Mouse (Mus musculus) heart, adult 2 months (tissue): Measurements from ENCODE around the gene Tmem143.

Source experiments
- EP300 ChIP-seq: fragments of 200-500 bp; IDR thresholded peaks from 2 replicates; pipeline ENCODE4 v1.6.1; 2011; ENCODE audit warnings: low read depth, low read length, control low read depth; ENCODE audit not compliant: insufficient read depth
- POLR2A ChIP-seq: fragments of 200-500 bp; IDR thresholded peaks from 2 replicates; pipeline ENCODE4 v1.6.1; 2011; ENCODE audit warnings: mild to moderate bottlenecking, low read depth, low read length, control low read depth; ENCODE audit not compliant: insufficient read depth

- TF ChIP-seq POLR2A (no peak), EP300 (no peak)
Measured at GRCm38 (mm10) chr7:45848447-45849027, 48.2 kb upstream of the Tmem143 start.
